13 mouse cellular contexts compared by ENCODE assay signal in genomic region chr10:95643696-95644360, GRCm38 (mm10). TPM values are rescaled to one million over a fixed set of nuclear protein-coding genes. Genes with fewer than 3 reads are reported as not detected.
DNase-seq lines count a peak whose midpoint lies in the region; ATAC-seq and TF ChIP-seq lines count a peak whose summit lies in the region.
"Had no signal": no experiment of that assay in that cellular context is flagged by ENCODE, and none has a peak within 500 bp of the region (broad histone marks: within the 10 kb centered on the region; RNA-seq: fewer than 3 reads in every experiment).

No protein-coding gene starts in this region.

- dilution Hi-C loops in CH12.LX (cut with MboI; ENCODE audit: extremely low pct_ligation_motif_present, extremely low pct_unique_long_range_greater_than_20kb, low sequenced_read_pairs): no loop called here

- TF ChIP-seq RAD21 in CH12.LX (IDR thresholded peaks at IDR 0.05; ENCODE audit: low read depth, low read length): no peak

- H3K27me3 ChIP-seq in CH12.LX (replicated peaks): no peaks in the 10 kb centered on the region
- H3K27me3 ChIP-seq in forebrain, embryonic 12.5 days: no peaks in the 10 kb centered on the region
- H3K27me3 ChIP-seq: neural tube, embryonic 12.5 days had no signal

- no peaks in the 10 kb centered on the region for H3K9me3 ChIP-seq in CH12.LX (replicated peaks; ENCODE audit: low read length)
- no peaks in the 10 kb centered on the region for H3K9me3 ChIP-seq in forebrain, embryonic 12.5 days
- H3K9me3 ChIP-seq: neural tube, embryonic 12.5 days had no signal

- H3K79me2 ChIP-seq in CH12.LX (replicated peaks; ENCODE audit: control insufficient read depth, extremely low read depth, insufficient read depth, poor library complexity, severe bottlenecking): no peaks in the 10 kb centered on the region

- intact Hi-C loops in heart, postnatal 14 days (cut with DNase I): loop anchor here (5.0 kb wide), 1 partner anchor 128 kb away; no protein-coding TSS in a partner anchor

- H3K4me1 ChIP-seq in CH12.LX (ENCODE audit: control insufficient read depth in 1 of 2, insufficient read depth in 2 of 2): peaks cover 2 to 13% of the 10 kb centered on the region in 2 experiments; a peak in 2 of 4 replicates
- H3K4me1 ChIP-seq in forebrain, embryonic 12.5 days: no peaks in the 10 kb centered on the region
- H3K4me1 ChIP-seq: neural tube, embryonic 12.5 days had no signal

- H3K4me3 ChIP-seq in CH12.LX (replicated peaks in 1 of 3; ENCODE audit: low read depth in 2 of 3, low read length in 2 of 3, poor library complexity in 1 of 3): no peak overlapping the region
- H3K4me3 ChIP-seq in forebrain, embryonic 12.5 days (replicated peaks): no peak overlapping the region
- no peak overlapping the region for H3K4me3 ChIP-seq in layer of hippocampus, adult 2 months
- H3K4me3 ChIP-seq: neural tube, embryonic 12.5 days had no signal

- TF ChIP-seq POLR2A in CH12.LX (IDR thresholded peaks at IDR 0.05; ENCODE audit: low read depth, low read length): no peak

- no peak for TF ChIP-seq CTCF in CH12.LX (conservative IDR thresholded peaks at IDR 0.05 in 1 of 2, IDR thresholded peaks at IDR 0.05 in 1 of 2; ENCODE audit: low read depth in 2 of 2, low read length in 2 of 2)
- TF ChIP-seq CTCF in layer of hippocampus, adult 2 months (conservative IDR thresholded peaks at IDR 0.05): no peak

- TF ChIP-seq EP300 in CH12.LX (IDR thresholded peaks at IDR 0.05; ENCODE audit: low read length): peak; percentile 18; the same call in 1 of the 2 replicates

- ATAC-seq in forebrain, embryonic 12.5 days (ENCODE audit: low FRiP score): no peak
- no peak for ATAC-seq in cerebellum, adult (ENCODE audit: insufficient number of reproducible peaks, low FRiP score, low TSS enrichment)

- H3K36me3 ChIP-seq in CH12.LX (replicated peaks in 1 of 2; ENCODE audit: control insufficient read depth in 1 of 2, insufficient read depth in 1 of 2, low read length in 1 of 2): no peaks in the 10 kb centered on the region
- H3K36me3 ChIP-seq in forebrain, embryonic 12.5 days (replicated peaks): no peaks in the 10 kb centered on the region
- H3K36me3 ChIP-seq: neural tube, embryonic 12.5 days had no signal

- no peak overlapping the region for H3K9ac ChIP-seq in CH12.LX (ENCODE audit: insufficient read depth, low read depth)
- H3K9ac ChIP-seq in forebrain, embryonic 12.5 days: no peak overlapping the region
- H3K9ac ChIP-seq: neural tube, embryonic 12.5 days had no signal

- 88% methylated on average over 6 of the region's 6 CpGs for WGBS in forebrain, embryonic 12.5 days

- H3K27ac ChIP-seq in CH12.LX (ENCODE audit: insufficient read depth, low read depth): no peak overlapping the region
- H3K27ac ChIP-seq in forebrain, embryonic 12.5 days: no peak overlapping the region
- H3K27ac ChIP-seq in layer of hippocampus, adult 2 months: no peak overlapping the region
- H3K27ac ChIP-seq: neural tube, embryonic 12.5 days had no signal

- peak; percentile 37 for DNase-seq in heart, adult 8-10 months (ENCODE audit: low spot score)
- DNase-seq in heart, postnatal 14 days: no peak
- DNase-seq in CH12.LX (ENCODE audit: extremely low read depth): peak; percentile 54
- DNase-seq in fat pad, adult 2 months (ENCODE audit: extremely low read depth, low read depth, low spot score): peak; percentile 71
- DNase-seq in kidney, postnatal 36 days: peak; percentile 58 to 66
- DNase-seq in layer of hippocampus, adult 2 months (ENCODE audit: low spot score in 2 of 2): no peak
- DNase-seq: cerebellum, postnatal 10 days had no signal

- no peak overlapping the region; the same call in 1 of the 2 replicates for H3K4me2 ChIP-seq in CH12.LX (ENCODE audit: insufficient read depth, low read depth, poor library complexity, severe bottlenecking)
- H3K4me2 ChIP-seq in forebrain, embryonic 12.5 days: no peak overlapping the region
- H3K4me2 ChIP-seq: neural tube, embryonic 12.5 days had no signal

- in situ Hi-C loops in CH12.LX (cut with MboI; ENCODE audit: low pct_ligation_motif_present, low pct_unique_long_range_greater_than_20kb, low sequenced_read_pairs): no loop called here

TF ChIP-seq in CH12.LX, 34 proteins besides CTCF, POLR2A, EP300 and RAD21:
- no peak for TF ChIP-seq TCF12 (IDR thresholded peaks at IDR 0.05; ENCODE audit: low read depth, low read length)
- no peak for TF ChIP-seq IRF4 (IDR thresholded peaks at IDR 0.05; ENCODE audit: low read depth, low read length)
- TF ChIP-seq MAZ (IDR thresholded peaks at IDR 0.05; ENCODE audit: low read depth, low read length): no peak
- TF ChIP-seq JUND (conservative IDR thresholded peaks at IDR 0.05; ENCODE audit: low read depth, low read length): no peak
- no peak for TF ChIP-seq CHD1 (IDR thresholded peaks at IDR 0.05; ENCODE audit: low read depth, low read length)
- TF ChIP-seq BHLHE40 (IDR thresholded peaks at IDR 0.05; ENCODE audit: low read depth, low read length): no peak
- TF ChIP-seq UBTF (IDR thresholded peaks at IDR 0.05; ENCODE audit: low read depth, low read length): no peak
- no peak for TF ChIP-seq USF2 (conservative IDR thresholded peaks at IDR 0.05; ENCODE audit: low read depth, low read length)
- no peak for TF ChIP-seq JUN (IDR thresholded peaks at IDR 0.05; ENCODE audit: insufficient read depth, low read depth, low read length)
- no peak for TF ChIP-seq E2F4 (IDR thresholded peaks at IDR 0.05; ENCODE audit: insufficient replicate concordance, low read depth, low read length)
- TF ChIP-seq ETS1 (conservative IDR thresholded peaks at IDR 0.05; ENCODE audit: low read depth, low read length): no peak
- no peak for TF ChIP-seq POLR2AphosphoS2 (IDR thresholded peaks at IDR 0.05; ENCODE audit: low read depth, low read length)
- TF ChIP-seq ELF1 (IDR thresholded peaks at IDR 0.05; ENCODE audit: low read depth, low read length): no peak
- no peak for TF ChIP-seq MAX (IDR thresholded peaks at IDR 0.05; ENCODE audit: low read length)
- no peak for TF ChIP-seq PAX5 (IDR thresholded peaks at IDR 0.05; ENCODE audit: low read length)
- no peak for TF ChIP-seq MYC (IDR thresholded peaks at IDR 0.05; ENCODE audit: low read depth, low read length)
- TF ChIP-seq ZMIZ1 (IDR thresholded peaks at IDR 0.05; ENCODE audit: low read depth, low read length): no peak
- TF ChIP-seq NELFE (IDR thresholded peaks at IDR 0.05; ENCODE audit: low read depth, low read length): no peak
- no peak for TF ChIP-seq SMC3 (IDR thresholded peaks at IDR 0.05; ENCODE audit: low read depth, low read length)
- no peak for TF ChIP-seq MXI1 (IDR thresholded peaks at IDR 0.05; ENCODE audit: low read depth, low read length)

RNA-seq across cellular contexts. Expression of gene Anapc15-ps, which starts 29.4 kb away (rescaled TPM):
- not detected for total RNA-seq in heart, adult 8-10 months (2022)
- total RNA-seq in heart, postnatal 14 days (2021): not detected
- total RNA-seq in CH12.LX (2012; rRNA removed) (0.63 TPM in 1 of 2 replicates, not detected in the other), CH12.LX (2014; rRNA removed) (2.8 and 5.3 TPM in 2 replicates)
- polyA plus RNA-seq in CH12.LX (2012; ENCODE audit: insufficient read length, low read depth): 1.1 TPM in 1 of 2 replicates, not detected in the other
- polyA plus RNA-seq in forebrain, embryonic 12.5 days (2016; fragmentation: Nextera tagmentation; extraction: Ambion mirVana): not detected in 2 replicates
- total RNA-seq in layer of hippocampus, adult 2 months (2021): not detected
- total RNA-seq: MEL had no signal
- polyA plus RNA-seq: limb, embryonic 14.5 days; neural tube, embryonic 12.5 days; testis, adult 2 months had no signal

Comparison
In these comparisons a context has a peak if more than half of its experiments do, and no peak if none do; other contexts are left out.
1. DNase-seq: peak in heart, adult 8-10 months (single experiment), CH12.LX (single experiment), fat pad, adult 2 months (single experiment) and kidney, postnatal 36 days (2 of 2); none in heart, postnatal 14 days (0 of 2) and layer of hippocampus, adult 2 months (0 of 2).